In the genomic region with DNA sequence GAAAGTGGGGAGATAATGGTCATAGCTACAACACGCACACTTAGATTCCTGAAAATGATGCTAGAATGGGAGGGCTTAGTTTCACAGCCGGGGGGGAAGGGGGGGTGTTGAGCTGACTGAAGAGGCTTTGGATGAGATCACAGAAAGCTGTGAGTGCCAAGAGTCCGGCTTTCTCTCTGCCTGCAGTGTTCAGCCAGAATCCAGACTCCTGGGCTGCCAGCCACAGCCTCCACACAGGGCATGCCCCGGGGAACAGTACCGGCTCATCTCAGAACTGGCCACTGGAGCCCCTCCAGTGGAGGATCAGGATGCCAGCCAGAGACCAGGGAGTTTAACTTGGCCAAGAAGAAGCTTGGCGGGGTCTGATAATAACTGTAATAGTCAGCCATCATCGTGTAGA, we compare ENCODE assay signal across 8 mouse cellular contexts.
A peak's percentile ranks its signal among the peaks of the same experiment; 100 is the strongest.
DNase-seq lines count a peak whose midpoint lies in the region; ATAC-seq and TF ChIP-seq lines count a peak whose summit lies in the region.

No protein-coding gene starts in this region.

- H3K4me1 ChIP-seq in hindbrain, embryonic 16.5 days (ENCODE audit: control insufficient read depth, insufficient read depth, low read depth, low read length), result peaks cover 12% of the 10 kb centered on the region
- H3K4me1 ChIP-seq in lung, postnatal 0 days (ENCODE audit: insufficient read depth, low read depth, low read length), result peaks cover 37% of the 10 kb centered on the region
- H3K4me1 ChIP-seq in stomach, embryonic 15.5 days, result peaks cover 16% of the 10 kb centered on the region

- H3K4me3 ChIP-seq in hindbrain, embryonic 16.5 days (ENCODE audit: low read length), result no peak overlapping the region
- H3K4me3 ChIP-seq in lung, postnatal 0 days (ENCODE audit: low read depth, low read length), result no peak overlapping the region
- no peak overlapping the region for H3K4me3 ChIP-seq in stomach, embryonic 15.5 days (replicated peaks)

- peak overlapping the region; percentile 19; the same call in 1 of the 2 replicates for H3K27ac ChIP-seq in hindbrain, embryonic 16.5 days (ENCODE audit: low read depth, low read length)
- H3K27ac ChIP-seq in lung, postnatal 0 days (ENCODE audit: low read length), result peak overlapping the region; percentile 76; the same call in 1 of the 2 replicates
- H3K27ac ChIP-seq in stomach, embryonic 15.5 days, result peak overlapping the region; percentile 78

- TF ChIP-seq CTCF in lung, postnatal 0 days (IDR thresholded peaks at IDR 0.05), result no peak

- no peak for TF ChIP-seq EP300 in lung, postnatal 0 days (IDR thresholded peaks at IDR 0.05)

- no peaks in the 10 kb centered on the region for H3K27me3 ChIP-seq in hindbrain, embryonic 16.5 days (replicated peaks; ENCODE audit: control insufficient read depth, insufficient read depth, low read length)
- H3K27me3 ChIP-seq in lung, postnatal 0 days (replicated peaks; ENCODE audit: insufficient read depth, low read length), result no peaks in the 10 kb centered on the region
- no peaks in the 10 kb centered on the region for H3K27me3 ChIP-seq in stomach, embryonic 15.5 days (replicated peaks)

- DNase-seq in adrenal gland, postnatal 10 days, result peak; percentile 70
- DNase-seq in adrenal gland, adult 18-20 months (ENCODE audit: low spot score in 2 of 2), result no peak
- DNase-seq in adipocyte (ENCODE audit: low spot score), result peak; percentile 89
- DNase-seq in frontal cortex, adult 2 months (ENCODE audit: extremely low spot score in 1 of 2, low spot score in 1 of 2), result peak; percentile 27 to 64
- DNase-seq in lung, postnatal 0 days (ENCODE audit: low spot score), result peak; percentile 92
- no peak for DNase-seq in thymus, postnatal 14 days

- peak; percentile 91 for ATAC-seq in hindbrain, embryonic 16.5 days
- ATAC-seq in lung, postnatal 0 days, result peak; percentile 61
- ATAC-seq in stomach, embryonic 15.5 days (ENCODE audit: insufficient read depth, low FRiP score, low read depth), result peak; percentile 57; the same call in 1 of the 2 replicates

- no peaks in the 10 kb centered on the region for H3K36me3 ChIP-seq in hindbrain, embryonic 16.5 days (ENCODE audit: control insufficient read depth, insufficient read depth, low read length)
- H3K36me3 ChIP-seq in lung, postnatal 0 days (ENCODE audit: insufficient read depth, low read length), result no peaks in the 10 kb centered on the region
- H3K36me3 ChIP-seq in stomach, embryonic 15.5 days, result no peaks in the 10 kb centered on the region

- H3K9me3 ChIP-seq in hindbrain, embryonic 16.5 days (ENCODE audit: control insufficient read depth, low read length), result no peaks in the 10 kb centered on the region
- no peaks in the 10 kb centered on the region for H3K9me3 ChIP-seq in lung, postnatal 0 days (ENCODE audit: low read length)
- no peaks in the 10 kb centered on the region for H3K9me3 ChIP-seq in stomach, embryonic 15.5 days

- WGBS in hindbrain, embryonic 16.5 days, result 47% methylated on average over 7 of the region's 7 CpGs
- 44% methylated on average over 7 of the region's 7 CpGs for WGBS in lung, postnatal 0 days
- WGBS in stomach, embryonic 15.5 days, result 44% methylated on average over 7 of the region's 7 CpGs

- H3K4me2 ChIP-seq in hindbrain, embryonic 16.5 days (ENCODE audit: low read length), result no peak overlapping the region
- H3K4me2 ChIP-seq in lung, postnatal 0 days (replicated peaks; ENCODE audit: low read depth, low read length), result no peak overlapping the region
- no peak overlapping the region for H3K4me2 ChIP-seq in stomach, embryonic 15.5 days

- no peak overlapping the region for H3K9ac ChIP-seq in hindbrain, embryonic 16.5 days (ENCODE audit: low read depth, low read length)
- no peak overlapping the region for H3K9ac ChIP-seq in lung, postnatal 0 days (replicated peaks; ENCODE audit: low read depth)
- no peak overlapping the region for H3K9ac ChIP-seq in stomach, embryonic 15.5 days

Comparison
In these comparisons a context has a peak if more than half of its experiments do, and no peak if none do; other contexts are left out.
1. DNase-seq: peak in adrenal gland, postnatal 10 days (single experiment), adipocyte (single experiment), frontal cortex, adult 2 months (2 of 2) and lung, postnatal 0 days (single experiment); none in adrenal gland, adult 18-20 months (0 of 2) and thymus, postnatal 14 days (single experiment).
2. H3K27ac ChIP-seq: peak in every context shown above with its lines; median percentile 78 in stomach, embryonic 15.5 days; 76 in lung, postnatal 0 days; 19 in hindbrain, embryonic 16.5 days.
3. Peak in every context shown above with its lines, with median percentiles within 50 percentile points of each other: ATAC-seq.